16 mouse cellular contexts compared by ENCODE assay signal in genomic region chr1:160253108-160253507, GRCm38 (mm10). TPM values are rescaled to one million over a fixed set of nuclear protein-coding genes. Genes with fewer than 3 reads are reported as not detected.
DNase-seq lines count a peak whose midpoint lies in the region; ATAC-seq and TF ChIP-seq lines count a peak whose summit lies in the region.
"Had no signal": no experiment of that assay in that cellular context is flagged by ENCODE, and none has a peak within 500 bp of the region (broad histone marks: within the 10 kb centered on the region; RNA-seq: fewer than 3 reads in every experiment).

No protein-coding gene starts in this region.

- no peaks in the 10 kb centered on the region for H3K9me3 ChIP-seq in ES-E14 (ENCODE audit: control insufficient read depth, insufficient read depth, low read depth, low read length)
- H3K9me3 ChIP-seq: forebrain, embryonic 13.5 days; heart, embryonic 10.5 days; hindbrain, embryonic 12.5 days; kidney, embryonic 15.5 days had no signal

- H3K4me3 ChIP-seq in left cerebral cortex, adult 2 months: no peak overlapping the region
- H3K4me3 ChIP-seq in ES-E14 (ENCODE audit: insufficient read depth in 1 of 2, low read depth in 1 of 2, low read length in 2 of 2, poor library complexity in 1 of 2, severe bottlenecking in 1 of 2): no peak overlapping the region
- H3K4me3 ChIP-seq: forebrain, embryonic 13.5 days; heart, embryonic 10.5 days; hindbrain, embryonic 12.5 days; kidney, embryonic 15.5 days had no signal

- TF ChIP-seq CTCF in left cerebral cortex, adult 2 months (IDR thresholded peaks at IDR 0.05): peak; percentile 16

- H3K36me3 ChIP-seq in ES-E14 (ENCODE audit: control insufficient read depth, insufficient read depth, low read length, poor library complexity, severe bottlenecking): no peaks in the 10 kb centered on the region
- H3K36me3 ChIP-seq in splenic B cell, adult 2 months (ENCODE audit: control insufficient read depth, insufficient read depth, low read length, poor library complexity, severe bottlenecking): peaks cover 3% of the 10 kb centered on the region
- H3K36me3 ChIP-seq: heart, embryonic 10.5 days; hindbrain, embryonic 12.5 days; kidney, embryonic 15.5 days had no signal

- H3K4me1 ChIP-seq in ES-E14 (ENCODE audit: control insufficient read depth in 2 of 2, insufficient read depth in 2 of 2, low read length in 2 of 2, poor library complexity in 1 of 2): no peaks in the 10 kb centered on the region
- H3K4me1 ChIP-seq: forebrain, embryonic 13.5 days; hindbrain, embryonic 12.5 days; kidney, embryonic 15.5 days had no signal

- no peak overlapping the region for H3K9ac ChIP-seq in ES-E14 (ENCODE audit: insufficient read depth, low read depth, low read length, poor library complexity, severe bottlenecking)
- H3K9ac ChIP-seq: forebrain, embryonic 13.5 days; hindbrain, embryonic 12.5 days; kidney, embryonic 15.5 days had no signal

- in situ Hi-C loops in ES-E14 (cut with MboI; ENCODE audit: low sequenced_read_pairs in 2 of 2, unreplicated experiment in 2 of 2): no loop called here

- H3K27ac ChIP-seq in left cerebral cortex, adult 2 months: no peak overlapping the region
- no peak overlapping the region for H3K27ac ChIP-seq in ES-E14 (ENCODE audit: insufficient read depth, low read depth, low read length, poor library complexity, severe bottlenecking)
- H3K27ac ChIP-seq: forebrain, embryonic 13.5 days; heart, embryonic 10.5 days; hindbrain, embryonic 12.5 days; kidney, embryonic 15.5 days had no signal

- DNase-seq in CD4-positive, CD25-positive, alpha-beta regulatory T cell, adult 2 months (ENCODE audit: low read depth, low spot score): peak; percentile 43
- no peak for DNase-seq in left cerebral cortex, adult 2 months (ENCODE audit: extremely low spot score in 1 of 2, low spot score in 2 of 2)
- no peak for DNase-seq in left cerebral cortex, postnatal 4 days
- DNase-seq in ES-E14 (ENCODE audit: low read depth, low spot score): peak; percentile 31
- peak; percentile 28 for DNase-seq in splenic B cell, adult 2 months (ENCODE audit: low read depth, low spot score)
- DNase-seq in thymus, postnatal 10 days (ENCODE audit: low spot score in 2 of 2): no peak
- no peak for DNase-seq in lung, adult 18-20 months
- DNase-seq: cerebellum, adult 2 months; lung, adult 2 months; lung, postnatal 4 days; retina, postnatal 1 day had no signal

- no peak for ATAC-seq in CD4-positive, CD25-positive, alpha-beta regulatory T cell, adult 4 months
- ATAC-seq: forebrain, embryonic 13.5 days had no signal

- no peaks in the 10 kb centered on the region; the same call in 1 of the 2 replicates for H3K27me3 ChIP-seq in splenic B cell, adult 2 months (ENCODE audit: control insufficient read depth, insufficient read depth, low read length, poor library complexity, severe bottlenecking)
- H3K27me3 ChIP-seq: forebrain, embryonic 13.5 days; hindbrain, embryonic 12.5 days; kidney, embryonic 15.5 days had no signal

- intact Hi-C loops in left cerebral cortex, adult 2 months (cut with DNase I): no loop called here
- intact Hi-C loops in left cerebral cortex, postnatal 4 days (cut with DNase I): no loop called here

TF ChIP-seq in ES-E14, 5 proteins besides CTCF, POLR2A, EP300 and RAD21:
- TF ChIP-seq ZC3H11A (IDR thresholded peaks at IDR 0.05; ENCODE audit: borderline replicate concordance, low read depth, low read length): peak; percentile 25; the same call in 1 of the 2 replicates
- no peak for TF ChIP-seq ZNF384 (IDR thresholded peaks at IDR 0.05; ENCODE audit: low read depth, low read length)

RNA-seq across cellular contexts. Expression of gene Cacybp, which starts 40.4 kb away (rescaled TPM):
- 100 to 1,000 TPM in 1 of 2 experiments, 10 to 100 TPM in 1; 81.6 to 125 TPM for polyA plus RNA-seq in CD4-positive, CD25-positive, alpha-beta regulatory T cell, adult 4 months (2017; shearing (Covaris generic))
- 10 to 100 TPM; 85.3 to 87.5 TPM for total RNA-seq in left cerebral cortex, adult 2 months (2021)
- total RNA-seq in left cerebral cortex, postnatal 4 days (2021): 100 to 1,000 TPM; 122 to 128 TPM
- total RNA-seq in ES-E14 (2012; rRNA removed): 161 and 184 TPM in 2 replicates

RNA-seq across cellular contexts. Expression of gene Mrps14, which starts 58.1 kb away (rescaled TPM):
- polyA plus RNA-seq in CD4-positive, CD25-positive, alpha-beta regulatory T cell, adult 4 months (2017; shearing (Covaris generic)): 100 to 1,000 TPM; 237 to 281 TPM
- 10 to 100 TPM; 62.4 to 78.7 TPM for total RNA-seq in left cerebral cortex, adult 2 months (2021)
- total RNA-seq in left cerebral cortex, postnatal 4 days (2021): 10 to 100 TPM; 41.1 to 48.1 TPM
- total RNA-seq in ES-E14 (2012; rRNA removed): 70.3 and 71.6 TPM in 2 replicates

Comparison
In these comparisons a context has a peak if more than half of its experiments do, and no peak if none do; other contexts are left out.
1. DNase-seq: peak in CD4-positive, CD25-positive, alpha-beta regulatory T cell, adult 2 months (single experiment), ES-E14 (single experiment) and splenic B cell, adult 2 months (single experiment); none in left cerebral cortex, adult 2 months (0 of 2), left cerebral cortex, postnatal 4 days (single experiment), thymus, postnatal 10 days (0 of 2) and lung, adult 18-20 months (0 of 2).